10 mouse cellular contexts compared by ENCODE assay signal in genomic region chr11:74402126-74402525, GRCm38 (mm10). TPM values are rescaled to one million over a fixed set of nuclear protein-coding genes. Genes with fewer than 3 reads are reported as not detected.
DNase-seq lines count a peak whose midpoint lies in the region; ATAC-seq lines count a peak whose summit lies in the region.
"Had no signal": no experiment of that assay in that cellular context is flagged by ENCODE, and none has a peak within 500 bp of the region (broad histone marks: within the 10 kb centered on the region; RNA-seq: fewer than 3 reads in every experiment).

No protein-coding gene starts in this region.

- H3K9me3 ChIP-seq in heart, embryonic 12.5 days (replicated peaks) = no peaks in the 10 kb centered on the region
- no peaks in the 10 kb centered on the region for H3K9me3 ChIP-seq in midbrain, embryonic 11.5 days (ENCODE audit: control insufficient read depth, low read length)
- no peaks in the 10 kb centered on the region for H3K9me3 ChIP-seq in midbrain, embryonic 10.5 days (replicated peaks)
- H3K9me3 ChIP-seq: neural tube, embryonic 12.5 days had no signal

- no peak for DNase-seq in heart, adult 8-10 months (ENCODE audit: low spot score)
- DNase-seq in midbrain, embryonic 11.5 days (ENCODE audit: low spot score, missing footprints) = no peak
- DNase-seq in midbrain, embryonic 10.5 days (ENCODE audit: low spot score) = no peak
- DNase-seq in forelimb bud, embryonic 11.5 days (ENCODE audit: low read depth, low spot score) = peak; percentile 8
- DNase-seq in thymus, postnatal 25 days = peak; percentile 49
- DNase-seq in gastrocnemius, postnatal 36 days = no peak
- no peak for DNase-seq in left cerebral cortex, adult 11 months (ENCODE audit: low spot score)

- H3K9ac ChIP-seq in heart, embryonic 12.5 days = no peak overlapping the region
- H3K9ac ChIP-seq in midbrain, embryonic 11.5 days (ENCODE audit: low read length) = no peak overlapping the region
- H3K9ac ChIP-seq: neural tube, embryonic 12.5 days had no signal

- H3K4me1 ChIP-seq in heart, embryonic 12.5 days (replicated peaks) = 0 out of 2 replicates have a peak, but pooled peaks cover 5% of the 10 kb centered on the region
- H3K4me1 ChIP-seq in midbrain, embryonic 11.5 days (ENCODE audit: control insufficient read depth, insufficient read depth, low read length) = no peaks in the 10 kb centered on the region
- H3K4me1 ChIP-seq in midbrain, embryonic 10.5 days = peaks cover 10% of the 10 kb centered on the region
- H3K4me1 ChIP-seq: neural tube, embryonic 12.5 days had no signal

- no peak overlapping the region for H3K4me3 ChIP-seq in heart, embryonic 12.5 days
- no peak overlapping the region for H3K4me3 ChIP-seq in midbrain, embryonic 11.5 days (ENCODE audit: low read depth, low read length)
- H3K4me3 ChIP-seq in midbrain, embryonic 10.5 days = no peak overlapping the region
- H3K4me3 ChIP-seq: neural tube, embryonic 12.5 days had no signal

- peak; percentile 29; the same call in 1 of the 2 replicates for ATAC-seq in heart, embryonic 12.5 days (ENCODE audit: insufficient number of reproducible peaks, low FRiP score)
- ATAC-seq in midbrain, embryonic 11.5 days (ENCODE audit: low FRiP score) = peak; percentile 30; the same call in 1 of the 2 replicates

- no peaks in the 10 kb centered on the region for H3K27me3 ChIP-seq in heart, embryonic 12.5 days (replicated peaks)
- no peaks in the 10 kb centered on the region for H3K27me3 ChIP-seq in midbrain, embryonic 11.5 days (ENCODE audit: control insufficient read depth, insufficient read depth, low read length)
- H3K27me3 ChIP-seq in midbrain, embryonic 10.5 days (ENCODE audit: low read depth, poor library complexity, severe bottlenecking) = no peaks in the 10 kb centered on the region
- H3K27me3 ChIP-seq: neural tube, embryonic 12.5 days had no signal

- no peak overlapping the region for H3K27ac ChIP-seq in heart, embryonic 12.5 days (ENCODE audit: poor library complexity, severe bottlenecking)
- H3K27ac ChIP-seq in midbrain, embryonic 11.5 days (ENCODE audit: low read depth, low read length) = no peak overlapping the region
- no peak overlapping the region for H3K27ac ChIP-seq in midbrain, embryonic 10.5 days (replicated peaks)
- H3K27ac ChIP-seq: neural tube, embryonic 12.5 days had no signal

- H3K36me3 ChIP-seq in heart, embryonic 12.5 days = peaks cover 14% of the 10 kb centered on the region; the same call in 1 of the 2 replicates
- no peaks in the 10 kb centered on the region for H3K36me3 ChIP-seq in midbrain, embryonic 11.5 days (ENCODE audit: control insufficient read depth, insufficient read depth, low read length)
- H3K36me3 ChIP-seq in midbrain, embryonic 10.5 days = no peaks in the 10 kb centered on the region
- H3K36me3 ChIP-seq: neural tube, embryonic 12.5 days had no signal

- intact Hi-C loops in gastrocnemius, postnatal 36 days (cut with DNase I) = loop anchor here (2.0 to 5.0 kb wide), 3 partner anchors 63 to 145 kb away; no protein-coding TSS in a partner anchor

- no peak overlapping the region for H3K4me2 ChIP-seq in heart, embryonic 12.5 days
- no peak overlapping the region for H3K4me2 ChIP-seq in midbrain, embryonic 11.5 days
- H3K4me2 ChIP-seq: neural tube, embryonic 12.5 days had no signal

- 40% methylated on average over 2 of the region's 2 CpGs for WGBS in heart, embryonic 12.5 days
- 53% methylated on average over 2 of the region's 2 CpGs for WGBS in midbrain, embryonic 11.5 days
- WGBS in midbrain, embryonic 10.5 days = 57% methylated on average over 2 of the region's 2 CpGs

RNA-seq across cellular contexts. Expression of gene Olfr412, which starts 40.3 kb away (rescaled TPM):
- polyA plus RNA-seq in heart, embryonic 12.5 days (2016; fragmentation: Nextera tagmentation; extraction: Ambion mirVana) = not detected in 2 replicates
- not detected for total RNA-seq in heart, adult 8-10 months (2022)
- not detected in 2 replicates for polyA plus RNA-seq in midbrain, embryonic 11.5 days (2014; fragmentation: Nextera tagmentation; extraction: Ambion mirVana)
- not detected in 2 replicates for polyA plus RNA-seq in midbrain, embryonic 10.5 days (2016; fragmentation: Nextera tagmentation; extraction: Ambion mirVana)
- not detected for total RNA-seq in gastrocnemius, postnatal 36 days (2021)
- total RNA-seq: layer of hippocampus, postnatal 14 days had no signal
- polyA plus RNA-seq: neural tube, embryonic 12.5 days had no signal

RNA-seq across cellular contexts. Expression of gene Olfr411, which starts 49.7 kb away (rescaled TPM):
- polyA plus RNA-seq in heart, embryonic 12.5 days (2016; fragmentation: Nextera tagmentation; extraction: Ambion mirVana) = not detected in 2 replicates
- not detected for total RNA-seq in heart, adult 8-10 months (2022)
- not detected in 2 replicates for polyA plus RNA-seq in midbrain, embryonic 11.5 days (2014; fragmentation: Nextera tagmentation; extraction: Ambion mirVana)
- not detected in 2 replicates for polyA plus RNA-seq in midbrain, embryonic 10.5 days (2016; fragmentation: Nextera tagmentation; extraction: Ambion mirVana)
- not detected for total RNA-seq in gastrocnemius, postnatal 36 days (2021)
- total RNA-seq: layer of hippocampus, postnatal 14 days had no signal
- polyA plus RNA-seq: neural tube, embryonic 12.5 days had no signal

Comparison
In these comparisons a context has a peak if more than half of its experiments do, and no peak if none do; other contexts are left out.
1. DNase-seq: peak in forelimb bud, embryonic 11.5 days (single experiment) and thymus, postnatal 25 days (single experiment); none in heart, adult 8-10 months (single experiment), midbrain, embryonic 11.5 days (single experiment), midbrain, embryonic 10.5 days (single experiment), gastrocnemius, postnatal 36 days (0 of 2) and left cerebral cortex, adult 11 months (single experiment).